Mouse (Mus musculus): ENCODE data around the gene Spx. TPM values are rescaled to one million over a fixed set of nuclear protein-coding genes. Genes with fewer than 3 reads are reported as not detected.

Spx gene
- polyA plus RNA-seq (2016; fragmentation: Nextera tagmentation; extraction: Ambion mirVana), result 0.67 and 0.88 TPM in 2 replicates

- H3K9me3 ChIP-seq, result no peaks in the 10 kb centered on the region
- peak within 1 kb of the TSS; percentile 38 for H3K4me3 ChIP-seq
- H3K4me1 ChIP-seq, result peaks cover 6% of the 10 kb centered on the region; the same call in 1 of the 2 replicates
- ATAC-seq (ENCODE audit: insufficient number of reproducible peaks, insufficient read depth, low FRiP score, low TSS enrichment), result no peak
- no peak within 1 kb of the TSS for H3K27ac ChIP-seq
- H3K9ac ChIP-seq, result no peak within 1 kb of the TSS
- H3K36me3 ChIP-seq, result no peaks in the 10 kb centered on the region
- peaks cover 26% of the 10 kb centered on the region for H3K27me3 ChIP-seq
- WGBS, result 67% methylated on average over 11 of the region's 11 CpGs
- peak within 1 kb of the TSS; percentile 75 for H3K4me2 ChIP-seq (replicated peaks)
Measured at GRCm38 (mm10) chr6:142412906-142413491, at the start of gene Spx. Gene Spx (plus strand): TSS chr6:142413441.

- Histone ChIP-seq H3K4me2 (replicated peaks) (no peak overlapping the region), H3K9me3 (no peaks in the 10 kb centered on the region), H3K27ac (no peak overlapping the region), H3K4me3 (no peak overlapping the region), H3K36me3 (peaks cover 46% of the 10 kb centered on the region), H3K9ac (no peak overlapping the region), H3K4me1 (no peaks in the 10 kb centered on the region), H3K27me3 (no peaks in the 10 kb centered on the region)
- WGBS, result 86% methylated on average over 8 of the region's 8 CpGs
- no peak for ATAC-seq (ENCODE audit: insufficient number of reproducible peaks, insufficient read depth, low FRiP score, low TSS enrichment)
Measured at GRCm38 (mm10) chr6:142365742-142366472, 47.3 kb upstream of the Spx start.

GRCm38 (mm10) chr6:142366473-142367018 lies 46.7 kb upstream of the Spx start:
- WGBS, result 89% methylated on average over 10 of the region's 10 CpGs
- ATAC-seq (ENCODE audit: insufficient number of reproducible peaks, insufficient read depth, low FRiP score, low TSS enrichment), result no peak
- Histone ChIP-seq H3K27me3 (no peaks in the 10 kb centered on the region), H3K4me3 (no peak overlapping the region), H3K9ac (no peak overlapping the region), H3K4me2 (replicated peaks) (no peak overlapping the region), H3K27ac (no peak overlapping the region), H3K9me3 (no peaks in the 10 kb centered on the region), H3K4me1 (no peaks in the 10 kb centered on the region), H3K36me3 (peaks cover 46% of the 10 kb centered on the region)

GRCm38 (mm10) chr6:142367565-142367964 lies 45.7 kb upstream of the Spx start:
- WGBS, result 85% methylated on average over 3 of the region's 3 CpGs
- no peak overlapping the region for H3K4me3 ChIP-seq
- no peaks in the 10 kb centered on the region for H3K9me3 ChIP-seq
- no peaks in the 10 kb centered on the region for H3K4me1 ChIP-seq
- H3K36me3 ChIP-seq, result peaks cover 43% of the 10 kb centered on the region
- no peaks in the 10 kb centered on the region for H3K27me3 ChIP-seq
- ATAC-seq (ENCODE audit: insufficient number of reproducible peaks, insufficient read depth, low FRiP score, low TSS enrichment), result no peak
- H3K9ac ChIP-seq, result no peak overlapping the region
- H3K27ac ChIP-seq, result no peak overlapping the region
- H3K4me2 ChIP-seq (replicated peaks), result no peak overlapping the region

GRCm38 (mm10) chr6:142369568-142369967 lies 43.7 kb upstream of the Spx start:
- Histone ChIP-seq H3K9me3 (no peaks in the 10 kb centered on the region), H3K4me1 (no peaks in the 10 kb centered on the region), H3K27me3 (no peaks in the 10 kb centered on the region), H3K9ac (no peak overlapping the region), H3K36me3 (peaks cover 40% of the 10 kb centered on the region), H3K27ac (no peak overlapping the region), H3K4me3 (no peak overlapping the region), H3K4me2 (replicated peaks) (no peak overlapping the region)
- 80% methylated on average over 3 of the region's 3 CpGs for WGBS
- ATAC-seq (ENCODE audit: insufficient number of reproducible peaks, insufficient read depth, low FRiP score, low TSS enrichment), result no peak

GRCm38 (mm10) chr6:142377081-142377480 lies 36.2 kb upstream of the Spx start:
- WGBS, result 52% methylated on average over 1 of the region's 1 CpGs
- no peaks in the 10 kb centered on the region for H3K27me3 ChIP-seq
- H3K4me1 ChIP-seq, result no peaks in the 10 kb centered on the region
- no peak for ATAC-seq (ENCODE audit: insufficient number of reproducible peaks, insufficient read depth, low FRiP score, low TSS enrichment)
- no peak overlapping the region for H3K4me3 ChIP-seq
- H3K4me2 ChIP-seq (replicated peaks), result no peak overlapping the region
- H3K27ac ChIP-seq, result no peak overlapping the region
- H3K9ac ChIP-seq, result no peak overlapping the region
- H3K9me3 ChIP-seq, result no peaks in the 10 kb centered on the region
- H3K36me3 ChIP-seq, result peaks cover 29% of the 10 kb centered on the region

GRCm38 (mm10) chr6:142378576-142379330 lies 34.5 kb upstream of the Spx start:
- H3K4me2 ChIP-seq (replicated peaks), result no peak overlapping the region
- no peak for ATAC-seq (ENCODE audit: insufficient number of reproducible peaks, insufficient read depth, low FRiP score, low TSS enrichment)
- no peak overlapping the region for H3K27ac ChIP-seq
- no peak overlapping the region for H3K4me3 ChIP-seq
- H3K27me3 ChIP-seq, result no peaks in the 10 kb centered on the region
- no peaks in the 10 kb centered on the region for H3K4me1 ChIP-seq
- 88% methylated on average over 8 of the region's 8 CpGs for WGBS
- no peaks in the 10 kb centered on the region for H3K9me3 ChIP-seq
- no peak overlapping the region for H3K9ac ChIP-seq
- peaks cover 25% of the 10 kb centered on the region; the same call in 1 of the 2 replicates for H3K36me3 ChIP-seq

- H3K36me3 ChIP-seq, result peaks cover 17% of the 10 kb centered on the region; the same call in 1 of the 2 replicates
- no peak overlapping the region for H3K9ac ChIP-seq
- WGBS, result 91% methylated on average over 6 of the region's 6 CpGs
Measured at GRCm38 (mm10) chr6:142379961-142380360, 33.3 kb upstream of the Spx start.

GRCm38 (mm10) chr6:142381615-142382014 lies 31.6 kb upstream of the Spx start:
- Histone ChIP-seq H3K4me2 (replicated peaks) (no peak overlapping the region), H3K27ac (no peak overlapping the region), H3K4me3 (no peak overlapping the region), H3K9me3 (no peaks in the 10 kb centered on the region), H3K27me3 (no peaks in the 10 kb centered on the region), H3K36me3 (peaks cover 1% of the 10 kb centered on the region; the same call in 1 of the 2 replicates), H3K4me1 (no peaks in the 10 kb centered on the region), H3K9ac (no peak overlapping the region)
- 90% methylated on average over 7 of the region's 7 CpGs for WGBS
- no peak for ATAC-seq (ENCODE audit: insufficient number of reproducible peaks, insufficient read depth, low FRiP score, low TSS enrichment)

More at GRCm38 (mm10) chr6:142379961-142380360, 33.3 kb upstream of the Spx start:
- ATAC-seq (ENCODE audit: insufficient number of reproducible peaks, insufficient read depth, low FRiP score, low TSS enrichment), result no peak
- H3K9me3 ChIP-seq, result no peaks in the 10 kb centered on the region
- H3K4me3 ChIP-seq, result no peak overlapping the region
- H3K4me1 ChIP-seq, result no peaks in the 10 kb centered on the region
- no peak overlapping the region for H3K4me2 ChIP-seq (replicated peaks)
- no peak overlapping the region for H3K27ac ChIP-seq
- no peaks in the 10 kb centered on the region for H3K27me3 ChIP-seq

GRCm38 (mm10) chr6:142384521-142384920 lies 28.7 kb upstream of the Spx start:
- Histone ChIP-seq H3K4me1 (peaks cover 12% of the 10 kb centered on the region; the same call in 1 of the 2 replicates), H3K4me3 (no peak overlapping the region), H3K27me3 (no peaks in the 10 kb centered on the region), H3K9ac (no peak overlapping the region), H3K9me3 (no peaks in the 10 kb centered on the region), H3K4me2 (replicated peaks) (no peak overlapping the region), H3K36me3 (no peaks in the 10 kb centered on the region), H3K27ac (no peak overlapping the region)
- no peak for ATAC-seq (ENCODE audit: insufficient number of reproducible peaks, insufficient read depth, low FRiP score, low TSS enrichment)
- 91% methylated on average over 9 of the region's 9 CpGs for WGBS

- Histone ChIP-seq H3K9me3 (no peaks in the 10 kb centered on the region), H3K9ac (peak overlapping the region; percentile 52), H3K36me3 (no peaks in the 10 kb centered on the region), H3K4me2 (replicated peaks) (peak overlapping the region; percentile 69), H3K27me3 (no peaks in the 10 kb centered on the region), H3K27ac (no peak overlapping the region), H3K4me1 (peaks cover 12% of the 10 kb centered on the region; the same call in 1 of the 2 replicates), H3K4me3 (peak overlapping the region; percentile 97)
- 7% methylated on average over 31 of the region's 31 CpGs for WGBS
- ATAC-seq (ENCODE audit: insufficient number of reproducible peaks, insufficient read depth, low FRiP score, low TSS enrichment), result peak; percentile 58
Measured at GRCm38 (mm10) chr6:142386285-142387010, 26.8 kb upstream of the Spx start.

All from embryonic facial prominence, embryonic 12.5 days (tissue).